Mouse (Mus musculus): ENCODE measurements around the gene Filip1.

Gene Filip1

DNA sequence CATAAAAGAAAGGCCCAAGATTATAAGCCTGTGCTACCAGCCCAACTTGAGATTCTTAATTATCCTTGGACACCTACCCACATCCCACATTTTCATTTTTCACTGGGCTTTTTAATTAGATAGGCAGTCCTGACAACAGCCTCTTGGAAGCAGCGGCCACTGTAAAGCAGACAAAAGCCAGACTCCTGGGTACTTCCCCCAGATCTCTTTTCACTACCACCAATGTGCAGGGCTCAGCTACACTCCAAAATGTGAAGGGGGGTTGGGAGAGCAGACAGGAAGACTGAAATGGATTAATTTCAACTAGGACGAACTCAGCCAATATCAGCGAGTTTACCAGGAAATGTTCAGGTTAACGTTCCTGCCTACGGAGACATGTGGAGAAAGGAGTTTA is 92.1 kb downstream of the Filip1 start:
- no peaks in the 10 kb centered on the region for H3K9me3 ChIP-seq (ENCODE audit: low read length)
- no peak overlapping the region for H3K4me3 ChIP-seq (replicated peaks; ENCODE audit: low read length)
- no peak for TF ChIP-seq NANOG (IDR thresholded peaks at IDR 0.05; ENCODE audit: borderline replicate concordance, low read length)
- no peak for TF ChIP-seq POU5F1 (IDR thresholded peaks at IDR 0.05; ENCODE audit: borderline replicate concordance, low read length)
- no peak for TF ChIP-seq CTCF (conservative IDR thresholded peaks at IDR 0.05; ENCODE audit: low read length)
- H3K36me3 ChIP-seq (ENCODE audit: insufficient read depth, low read length) = no peaks in the 10 kb centered on the region
- H3K4me1 ChIP-seq (replicated peaks; ENCODE audit: low read depth, low read length) = no peaks in the 10 kb centered on the region
- H3K27me3 ChIP-seq (ENCODE audit: insufficient read depth, low read length) = no peaks in the 10 kb centered on the region

DNA sequence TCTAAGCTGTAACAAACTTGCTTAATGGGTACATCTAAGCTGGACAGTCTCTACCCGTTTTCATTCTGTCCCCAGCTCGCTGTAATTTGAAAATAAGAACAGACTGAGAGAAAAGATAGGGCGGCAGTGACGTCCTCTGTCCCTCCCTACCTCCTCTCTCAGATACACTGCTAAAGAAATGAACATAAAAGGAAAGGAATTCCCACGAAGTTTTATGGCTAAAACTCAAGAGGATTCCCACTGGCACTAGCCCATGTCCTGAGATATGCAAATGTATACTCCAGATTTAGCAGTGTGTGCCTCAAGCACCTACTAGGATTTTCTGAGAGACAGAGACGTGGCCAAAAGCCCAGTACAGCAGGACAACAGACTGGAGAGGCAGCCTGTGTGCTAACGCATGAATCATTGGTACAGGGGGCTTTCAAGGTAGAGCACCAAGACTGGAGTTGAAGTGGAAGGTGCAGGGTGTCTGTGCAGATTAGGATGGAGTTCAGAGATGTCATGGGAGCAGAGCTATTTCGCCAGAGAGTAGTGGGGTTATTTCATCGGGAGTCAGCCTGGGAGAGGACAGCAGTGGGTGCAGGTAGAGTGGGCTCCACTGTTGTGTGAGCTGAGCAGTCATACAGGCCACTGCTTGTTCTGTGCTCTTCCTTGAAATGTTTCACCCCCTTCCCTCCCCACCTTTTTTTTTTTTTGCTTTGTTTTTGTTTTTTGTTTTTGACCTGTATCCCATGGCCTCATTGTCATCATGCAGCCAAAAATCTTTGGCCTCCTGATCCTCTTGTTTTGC is 92.7 kb downstream of the Filip1 start:
- Histone ChIP-seq H3K27me3 (ENCODE audit: insufficient read depth, low read length) (no peaks in the 10 kb centered on the region), H3K9me3 (ENCODE audit: low read length) (no peaks in the 10 kb centered on the region), H3K4me1 (replicated peaks; ENCODE audit: low read depth, low read length) (no peaks in the 10 kb centered on the region), H3K4me3 (replicated peaks; ENCODE audit: low read length) (no peak overlapping the region), H3K36me3 (ENCODE audit: insufficient read depth, low read length) (no peaks in the 10 kb centered on the region)
- no peak for TF ChIP-seq CTCF (conservative IDR thresholded peaks at IDR 0.05; ENCODE audit: low read length)
- no peak for TF ChIP-seq NANOG (IDR thresholded peaks at IDR 0.05; ENCODE audit: borderline replicate concordance, low read length)
- TF ChIP-seq POU5F1 (IDR thresholded peaks at IDR 0.05; ENCODE audit: borderline replicate concordance, low read length) = no peak

DNA sequence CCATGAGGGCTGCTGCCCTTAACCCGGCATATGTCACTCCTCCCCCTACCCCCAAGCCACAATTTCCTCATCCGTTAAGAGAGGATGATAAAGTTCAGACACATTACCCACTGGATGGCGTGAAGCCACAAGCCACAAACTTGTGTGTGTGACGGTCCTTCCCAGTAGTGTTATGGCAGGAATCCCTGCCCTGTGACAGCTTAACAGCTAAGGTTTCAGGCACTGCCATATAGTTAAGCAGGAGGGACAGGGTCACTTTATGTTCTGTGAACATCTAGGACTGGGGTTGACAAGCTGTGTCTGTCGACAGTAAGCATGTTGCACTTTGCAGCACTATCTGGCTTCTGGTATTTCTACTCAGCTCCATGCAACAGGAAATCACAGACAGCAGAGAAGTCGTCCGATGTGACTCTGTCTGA is 93.3 kb downstream of the Filip1 start:
- no peaks in the 10 kb centered on the region for H3K9me3 ChIP-seq (ENCODE audit: low read length)
- no peaks in the 10 kb centered on the region for H3K36me3 ChIP-seq (ENCODE audit: insufficient read depth, low read length)
- TF ChIP-seq NANOG (IDR thresholded peaks at IDR 0.05; ENCODE audit: borderline replicate concordance, low read length) (no peak), POU5F1 (IDR thresholded peaks at IDR 0.05; ENCODE audit: borderline replicate concordance, low read length) (no peak), CTCF (conservative IDR thresholded peaks at IDR 0.05; ENCODE audit: low read length) (no peak)
- H3K27me3 ChIP-seq (ENCODE audit: insufficient read depth, low read length) = no peaks in the 10 kb centered on the region
- no peaks in the 10 kb centered on the region for H3K4me1 ChIP-seq (replicated peaks; ENCODE audit: low read depth, low read length)
- no peak overlapping the region for H3K4me3 ChIP-seq (replicated peaks; ENCODE audit: low read length)

DNA sequence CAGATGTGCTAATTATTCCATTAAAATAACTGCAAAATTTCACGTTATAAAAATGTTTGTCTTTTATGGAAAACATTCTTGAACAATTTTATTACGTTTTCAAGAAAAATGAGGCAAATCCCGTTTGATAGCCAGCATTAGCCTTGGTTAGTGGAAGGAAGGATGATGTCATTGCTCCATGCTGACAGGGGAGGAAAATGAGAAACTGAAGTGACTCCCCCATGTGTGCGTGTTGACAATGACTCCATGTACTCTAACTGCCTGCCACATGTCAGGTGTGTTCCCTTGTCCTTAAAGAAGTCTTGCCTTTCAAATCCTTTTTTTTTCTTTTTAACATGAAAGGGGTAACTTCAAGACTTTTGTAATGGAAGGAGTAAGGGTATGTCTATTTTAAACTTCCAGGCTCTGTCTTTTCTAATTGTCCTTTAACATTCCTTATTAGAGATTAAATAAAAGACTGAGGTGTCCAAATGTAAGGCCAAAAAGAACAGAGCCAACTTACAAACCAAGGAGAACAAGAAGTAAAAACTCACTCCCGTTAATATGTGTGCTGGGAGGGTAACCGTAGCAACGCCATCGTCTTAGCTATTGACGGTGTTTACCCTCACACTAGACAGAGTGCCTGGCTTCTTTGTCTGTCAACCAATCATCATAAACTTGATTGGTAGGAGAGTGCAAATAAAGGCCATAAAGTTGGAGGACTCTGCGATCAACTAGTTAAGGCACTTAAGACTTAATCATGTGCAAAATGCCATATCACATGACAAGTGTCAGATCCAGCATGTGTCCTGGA is 94.1 kb downstream of the Filip1 start:
- TF ChIP-seq POU5F1 (IDR thresholded peaks at IDR 0.05; ENCODE audit: borderline replicate concordance, low read length) (no peak), CTCF (conservative IDR thresholded peaks at IDR 0.05; ENCODE audit: low read length) (no peak)
- no peaks in the 10 kb centered on the region for H3K36me3 ChIP-seq (ENCODE audit: insufficient read depth, low read length)
- H3K4me1 ChIP-seq (replicated peaks; ENCODE audit: low read depth, low read length) = no peaks in the 10 kb centered on the region

DNA sequence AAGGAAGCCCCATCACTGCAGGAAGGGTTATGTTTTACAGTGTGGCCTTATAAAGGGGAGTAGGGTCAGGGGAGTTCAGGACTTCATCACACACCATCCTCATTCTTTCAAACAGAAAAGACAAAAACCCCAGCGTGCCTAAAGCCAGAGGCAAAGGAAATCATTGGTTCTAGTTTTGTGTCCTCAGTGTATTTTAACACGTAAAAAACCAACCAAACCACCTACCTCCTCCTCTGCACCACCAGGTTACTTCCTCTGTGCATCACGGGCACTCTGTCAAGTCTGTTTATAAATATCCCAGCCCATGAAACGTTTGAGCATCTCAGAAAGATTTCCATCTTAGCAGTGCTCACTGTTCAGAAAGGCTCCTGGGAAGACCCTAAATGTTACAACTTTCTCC is 98.4 kb downstream of the Filip1 start:
- TF ChIP-seq POU5F1 (IDR thresholded peaks at IDR 0.05; ENCODE audit: borderline replicate concordance, low read length) (no peak), CTCF (conservative IDR thresholded peaks at IDR 0.05; ENCODE audit: low read length) (no peak), NANOG (IDR thresholded peaks at IDR 0.05; ENCODE audit: borderline replicate concordance, low read length) (no peak)
- Histone ChIP-seq H3K27me3 (ENCODE audit: insufficient read depth, low read length) (no peaks in the 10 kb centered on the region), H3K36me3 (ENCODE audit: insufficient read depth, low read length) (no peaks in the 10 kb centered on the region), H3K4me3 (replicated peaks; ENCODE audit: low read length) (no peak overlapping the region), H3K9me3 (ENCODE audit: low read length) (no peaks in the 10 kb centered on the region), H3K4me1 (replicated peaks; ENCODE audit: low read depth, low read length) (no peaks in the 10 kb centered on the region)

More for the DNA sequence above, 94.1 kb downstream of the Filip1 start:
- H3K27me3 ChIP-seq (ENCODE audit: insufficient read depth, low read length) = no peaks in the 10 kb centered on the region
- H3K9me3 ChIP-seq (ENCODE audit: low read length) = no peaks in the 10 kb centered on the region
- H3K4me3 ChIP-seq (replicated peaks; ENCODE audit: low read length) = no peak overlapping the region

DNA sequence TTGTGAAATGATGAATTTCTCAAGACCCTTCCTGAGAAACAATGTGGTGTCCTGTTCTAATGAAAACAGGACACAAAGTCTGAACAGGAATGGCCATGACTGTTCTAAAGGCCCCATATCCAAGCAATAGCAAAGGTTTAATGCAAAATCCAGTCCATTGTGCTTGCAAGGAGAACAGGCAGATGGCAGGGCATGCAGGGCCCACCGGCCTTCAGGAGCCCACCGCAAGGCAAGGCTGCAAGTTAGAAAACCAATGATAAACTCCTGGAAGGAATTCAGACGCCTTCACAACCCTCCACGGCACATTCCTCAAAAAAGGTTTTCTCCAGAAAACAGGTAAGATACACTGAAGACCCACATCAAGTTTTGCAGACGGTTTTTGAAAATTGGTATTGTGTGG is 99.7 kb downstream of the Filip1 start:
- H3K9me3 ChIP-seq (ENCODE audit: low read length) = no peaks in the 10 kb centered on the region
- H3K4me1 ChIP-seq (replicated peaks; ENCODE audit: low read depth, low read length) = no peaks in the 10 kb centered on the region
- no peaks in the 10 kb centered on the region for H3K36me3 ChIP-seq (ENCODE audit: insufficient read depth, low read length)
- no peaks in the 10 kb centered on the region for H3K27me3 ChIP-seq (ENCODE audit: insufficient read depth, low read length)
- H3K4me3 ChIP-seq (replicated peaks; ENCODE audit: low read length) = no peak overlapping the region
- TF ChIP-seq NANOG (IDR thresholded peaks at IDR 0.05; ENCODE audit: borderline replicate concordance, low read length) = no peak
- TF ChIP-seq CTCF (conservative IDR thresholded peaks at IDR 0.05; ENCODE audit: low read length) = no peak
- TF ChIP-seq POU5F1 (IDR thresholded peaks at IDR 0.05; ENCODE audit: borderline replicate concordance, low read length) = no peak

DNA sequence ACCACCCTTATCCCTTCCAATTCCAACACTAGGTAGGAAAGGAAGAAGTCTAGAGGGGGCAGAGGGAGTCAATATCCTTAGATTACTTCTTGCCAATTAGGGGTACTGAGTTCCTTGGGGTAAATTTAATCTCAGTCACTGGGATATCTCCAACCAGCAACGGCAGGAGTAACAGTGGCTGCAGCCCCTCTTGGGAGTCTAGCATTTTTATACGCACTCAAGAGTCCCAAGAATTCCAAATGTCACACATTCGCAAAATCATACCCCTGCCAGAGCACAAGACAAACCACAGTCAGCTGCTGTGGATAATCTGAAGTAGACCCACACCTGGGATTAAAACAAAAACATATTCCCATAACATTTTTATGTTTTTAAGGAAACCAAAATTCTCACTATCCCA is 102.5 kb downstream of the Filip1 start:
- Histone ChIP-seq H3K4me1 (replicated peaks; ENCODE audit: low read depth, low read length) (no peaks in the 10 kb centered on the region), H3K4me3 (replicated peaks; ENCODE audit: low read length) (no peak overlapping the region), H3K36me3 (ENCODE audit: insufficient read depth, low read length) (no peaks in the 10 kb centered on the region), H3K27me3 (ENCODE audit: insufficient read depth, low read length) (no peaks in the 10 kb centered on the region), H3K9me3 (ENCODE audit: low read length) (no peaks in the 10 kb centered on the region)
- TF ChIP-seq NANOG (IDR thresholded peaks at IDR 0.05; ENCODE audit: borderline replicate concordance, low read length) (no peak), POU5F1 (IDR thresholded peaks at IDR 0.05; ENCODE audit: borderline replicate concordance, low read length) (no peak), CTCF (conservative IDR thresholded peaks at IDR 0.05; ENCODE audit: low read length) (no peak)

DNA sequence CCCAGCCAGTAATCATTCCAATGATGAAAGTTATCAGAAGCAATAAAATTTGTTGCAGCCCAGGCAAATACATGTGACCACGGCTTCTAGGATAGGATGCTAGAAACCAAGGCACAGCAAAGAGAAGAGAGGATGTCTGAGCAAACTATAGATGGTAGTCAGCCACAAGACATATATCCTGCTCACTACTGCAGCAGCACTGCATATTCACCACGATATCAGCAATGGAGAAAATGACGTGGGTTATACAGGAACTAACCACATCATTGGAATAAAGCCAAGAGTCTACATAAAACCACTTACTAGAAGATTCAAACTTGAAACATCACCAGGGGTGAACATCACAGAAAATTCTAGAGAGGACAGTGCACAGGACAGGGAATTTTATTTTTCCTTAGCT is 113.8 kb downstream of the Filip1 start:
- no peaks in the 10 kb centered on the region for H3K9me3 ChIP-seq (ENCODE audit: low read length)
- H3K4me3 ChIP-seq (replicated peaks; ENCODE audit: low read length) = no peak overlapping the region
- H3K36me3 ChIP-seq (ENCODE audit: insufficient read depth, low read length) = no peaks in the 10 kb centered on the region
- H3K27me3 ChIP-seq (ENCODE audit: insufficient read depth, low read length) = no peaks in the 10 kb centered on the region
- TF ChIP-seq NANOG (IDR thresholded peaks at IDR 0.05; ENCODE audit: borderline replicate concordance, low read length) = no peak
- no peak for TF ChIP-seq CTCF (conservative IDR thresholded peaks at IDR 0.05; ENCODE audit: low read length)
- TF ChIP-seq POU5F1 (IDR thresholded peaks at IDR 0.05; ENCODE audit: borderline replicate concordance, low read length) = no peak
- no peaks in the 10 kb centered on the region for H3K4me1 ChIP-seq (replicated peaks; ENCODE audit: low read depth, low read length)
